Mouse (Mus musculus) ES-E14 (cell line): ENCODE results near the gene Suox. TPM values are rescaled to one million over a fixed set of nuclear protein-coding genes. Genes with fewer than 3 reads are reported as not detected.
A peak's percentile ranks its signal among the peaks of the same experiment; 100 is the strongest.
"Not testable (repeated sequence)": the region's sequence is repeated elsewhere in the genome, so short reads cannot be mapped to it uniquely, and the experiment has no call there.

ENCODE experiments used
- DNase-seq: peaks from one replicate; pipeline ENCODE4 v3.0.0-alpha.2; 2013; ENCODE audit warnings: low read depth, low spot score
- H3K27ac ChIP-seq: 2 replicates; pipeline ENCODE4 v1.5.1; 2012; ENCODE audit warnings: low read depth, mild to moderate bottlenecking, low read length, moderate library complexity, mixed read lengths; ENCODE audit not compliant: poor library complexity, insufficient read depth, severe bottlenecking
- H3K36me3 ChIP-seq: 2 replicates; pipeline ENCODE4 v1.6.1; 2012; ENCODE audit warnings: mild to moderate bottlenecking, low read length, moderate library complexity, mixed read lengths; ENCODE audit not compliant: control insufficient read depth, poor library complexity, insufficient read depth, severe bottlenecking
- H3K4me1 ChIP-seq, 2 experiments: fragments of 150-350 bp in 1 of 2; sonication (generic) in 1 of 2; 2 replicates each; pipeline ENCODE4 v1.6.1; 2012; ENCODE audit warnings: low read length in 2 of 2, mild to moderate bottlenecking in 1 of 2, mixed read lengths in 1 of 2; ENCODE audit not compliant: control insufficient read depth in 2 of 2, insufficient read depth in 2 of 2, poor library complexity in 1 of 2
- H3K4me3 ChIP-seq, 2 experiments: fragments of 150-350 bp in 1 of 2; sonication (generic) in 1 of 2; 2 replicates each; pipeline ENCODE4 v1.5.1; 2012; ENCODE audit warnings: low read length in 2 of 2, low read depth in 1 of 2, mild to moderate bottlenecking in 1 of 2, mixed read lengths in 1 of 2; ENCODE audit not compliant: insufficient read depth in 1 of 2, poor library complexity in 1 of 2, severe bottlenecking in 1 of 2
- H3K9ac ChIP-seq: 2 replicates; pipeline ENCODE4 v1.6.1; 2012; ENCODE audit warnings: low read depth, mild to moderate bottlenecking, low read length, mixed read lengths; ENCODE audit not compliant: poor library complexity, insufficient read depth, severe bottlenecking
- H3K9me3 ChIP-seq: fragments of 150-350 bp; sonication (generic); 2 replicates; pipeline ENCODE4 v1.6.1; 2012; ENCODE audit warnings: low read depth, mild to moderate bottlenecking, low read length; ENCODE audit not compliant: control insufficient read depth, insufficient read depth
- CHD2 ChIP-seq: IDR thresholded peaks from 2 replicates; pipeline ENCODE4 v1.6.1; 2014; ENCODE audit warnings: mild to moderate bottlenecking, low read depth, low read length, inconsistent platforms
- HCFC1 ChIP-seq: IDR thresholded peaks from 2 replicates; pipeline ENCODE4 v1.6.1; 2012; ENCODE audit warnings: low read length, inconsistent platforms, borderline replicate concordance; ENCODE audit not compliant: insufficient read depth
- MAFK ChIP-seq: IDR thresholded peaks from 2 replicates; pipeline ENCODE4 v1.6.1; 2014; ENCODE audit warnings: mild to moderate bottlenecking, low read depth, low read length, inconsistent platforms; ENCODE audit not compliant: insufficient read depth
- ZC3H11A ChIP-seq: IDR thresholded peaks from 2 replicates; pipeline ENCODE4 v1.6.1; 2012; ENCODE audit warnings: low read depth, mild to moderate bottlenecking, inconsistent platforms, low read length, borderline replicate concordance
- ZNF384 ChIP-seq: IDR thresholded peaks from 2 replicates; pipeline ENCODE4 v1.6.1; 2012; ENCODE audit warnings: low read depth, low read length, inconsistent platforms
- in situ Hi-C, 2 experiments: fragments of 600-800 bp; cut with MboI; formaldehyde crosslinking; loops; one replicate each; pipeline ENCODE4 v1.15.1; 2025; ENCODE audit warnings: low sequenced_read_pairs in 2 of 2, inconsistent platforms in 1 of 2; ENCODE audit not compliant: unreplicated experiment in 2 of 2
- total RNA-seq: library from RNA; depleted of rRNA; stranded (reverse); fragments of 300-350 nt; gene quantifications from 2 replicates; pipeline ENCODE4 v1.2.3, GENCODE M21; 2012

Gene Suox
- total RNA-seq, 1 experiment: 7.4 TPM

DNA sequence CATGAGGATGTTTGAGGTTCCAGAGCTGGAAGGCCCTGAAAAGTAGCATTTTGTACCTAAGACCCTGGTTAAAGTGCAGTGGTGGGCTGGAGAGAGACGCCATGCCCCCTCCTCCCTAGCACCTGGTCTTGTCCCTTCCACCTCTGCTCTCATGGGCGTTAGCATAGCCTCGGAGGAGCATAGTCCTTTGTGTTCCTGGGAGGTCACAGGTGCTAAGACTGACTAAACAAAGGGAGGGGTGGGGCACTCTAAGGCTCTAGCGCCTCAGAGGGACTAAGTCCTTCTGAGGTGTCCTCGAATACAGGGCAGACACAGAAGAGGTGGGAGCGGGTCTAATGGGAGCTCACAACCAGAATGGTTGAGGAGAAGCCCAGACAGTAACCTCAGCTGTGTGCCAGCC, 42.3 kb downstream of the Suox start:
- Histone ChIP-seq H3K4me1 (peaks cover 8 to 32% of the 10 kb centered on the region in 2 experiments; a peak in 3 of 4 replicates), H3K27ac (no peak overlapping the region; the same call in 1 of the 2 replicates)
- in situ Hi-C loops: no loop called here

DNA sequence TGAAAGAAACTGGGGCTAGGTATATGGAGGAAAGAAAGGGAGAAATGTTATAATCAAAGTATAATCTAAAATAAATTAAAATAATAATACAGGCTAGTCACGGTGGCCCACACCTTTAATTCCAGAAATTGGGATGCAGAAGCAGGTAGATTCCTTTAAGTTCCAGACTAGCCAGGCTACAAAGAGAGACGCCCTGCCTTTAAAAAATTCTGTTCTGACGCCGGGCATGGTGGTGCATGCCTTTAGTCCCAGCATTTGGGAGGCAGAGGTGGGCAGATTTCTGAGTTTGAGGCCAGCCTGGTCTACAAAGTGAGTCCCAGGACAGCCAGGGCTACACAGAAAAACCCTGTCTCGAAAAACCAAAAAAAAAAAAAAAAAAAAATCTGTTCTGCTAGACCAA, 43.6 kb downstream of the Suox start:
- not testable (repeated sequence) for H3K4me3 ChIP-seq

More for the DNA sequence above, 42.3 kb downstream of the Suox start:
- Histone ChIP-seq H3K4me3 (0 out of 4 replicates have a peak overlapping the region, but pooled peaks of 1 of the 2 experiments have one; percentile 4), H3K9me3 (no peaks in the 10 kb centered on the region), H3K36me3 (no peaks in the 10 kb centered on the region), H3K9ac (no peak overlapping the region)
- peak; percentile 70 for DNase-seq
- TF ChIP-seq HCFC1 (no peak), ZNF384 (no peak), MAFK (no peak), CHD2 (no peak), ZC3H11A (no peak)

GRCm38 (mm10) chr10:128629746-128630145, 44.1 kb downstream of the Suox start:
- TF ChIP-seq MAFK: no peak
- TF ChIP-seq ZC3H11A: no peak
- TF ChIP-seq CHD2: no peak
- no peak for TF ChIP-seq HCFC1
- no peak for TF ChIP-seq ZNF384
- in situ Hi-C loops: no loop called here

More for the DNA sequence above, 43.6 kb downstream of the Suox start:
- H3K36me3 ChIP-seq, H3K27ac ChIP-seq, DNase-seq, H3K9me3 ChIP-seq, H3K9ac ChIP-seq, in situ Hi-C loops: not testable (repeated sequence)
- H3K4me1 ChIP-seq: peaks cover 8 to 26% of the 10 kb centered on the region in 2 experiments; a peak in 3 of 4 replicates

GRCm38 (mm10) chr10:128627398-128628317, 46.2 kb downstream of the Suox start:
- Histone ChIP-seq H3K4me1 (peaks cover 4 to 12% of the 10 kb centered on the region in 2 experiments; a peak in 3 of 4 replicates), H3K9ac (no peak overlapping the region), H3K36me3 (peaks cover 23% of the 10 kb centered on the region), H3K9me3 (no peaks in the 10 kb centered on the region), H3K27ac (no peak overlapping the region), H3K4me3 (no peak overlapping the region)
- in situ Hi-C loops: no loop called here
- no peak for DNase-seq
- TF ChIP-seq ZNF384 (peak; percentile 51), MAFK (no peak)

More at GRCm38 (mm10) chr10:128629746-128630145, 44.1 kb downstream of the Suox start:
- H3K9me3 ChIP-seq: no peaks in the 10 kb centered on the region
- peaks cover 13% of the 10 kb centered on the region for H3K36me3 ChIP-seq
- H3K27ac ChIP-seq: no peak overlapping the region
- DNase-seq: no peak
- no peak overlapping the region for H3K9ac ChIP-seq
- H3K4me1 ChIP-seq: peaks cover 8 to 26% of the 10 kb centered on the region in 2 experiments; a peak in 3 of 4 replicates
- H3K4me3 ChIP-seq: no peak overlapping the region
